Mouse (Mus musculus) mouse trophoblast stem cell (cell line): ENCODE measurements around the gene Cryzl1.

ENCODE experiments used
- in situ Hi-C, 2 experiments: fragments of 300-500 bp; cut with MseI, MboI; formaldehyde crosslinking; loops; 2 replicates in 1 of 2; 3 replicates in 1 of 2; pipeline ENCODE4 v1.15.1; 2025

Cryzl1 gene

GRCm38 (mm10) chr16:91688619-91689334, 40.0 kb downstream of the Cryzl1 start, which contains the start of gene Donson:
Gene Donson, minus strand, starts transcription at chr16:91688770.
- in situ Hi-C loops: no loop called here

GRCm38 (mm10) chr16:91688023-91688618, 40.7 kb downstream of the Cryzl1 start:
- in situ Hi-C loops: no loop called here

GRCm38 (mm10) chr16:91686369-91686768, 42.4 kb downstream of the Cryzl1 start:
- in situ Hi-C loops: no loop called here

- in situ Hi-C loops: no loop called here
Measured at GRCm38 (mm10) chr16:91685526-91685925, 43.2 kb downstream of the Cryzl1 start.

GRCm38 (mm10) chr16:91680656-91681055, 48.1 kb downstream of the Cryzl1 start:
- in situ Hi-C loops: no loop called here

GRCm38 (mm10) chr16:91678147-91678911, 50.4 kb downstream of the Cryzl1 start:
- in situ Hi-C loops: no loop called here

GRCm38 (mm10) chr16:91674500-91674899, 54.3 kb downstream of the Cryzl1 start:
- in situ Hi-C loops: no loop called here

- in situ Hi-C loops: no loop called here
Measured at GRCm38 (mm10) chr16:91663795-91664194, 65.0 kb downstream of the Cryzl1 start.

GRCm38 (mm10) chr16:91662336-91662735, 66.4 kb downstream of the Cryzl1 start:
- in situ Hi-C loops: no loop called here

GRCm38 (mm10) chr16:91661397-91661796, 67.4 kb downstream of the Cryzl1 start:
- in situ Hi-C loops: no loop called here

GRCm38 (mm10) chr16:91659798-91660197, 69.0 kb downstream of the Cryzl1 start:
- in situ Hi-C loops: no loop called here

GRCm38 (mm10) chr16:91658471-91658870, 70.3 kb downstream of the Cryzl1 start:
- in situ Hi-C loops: no loop called here

GRCm38 (mm10) chr16:91657285-91657684, 71.5 kb downstream of the Cryzl1 start:
- in situ Hi-C loops: no loop called here

GRCm38 (mm10) chr16:91655285-91655684, 73.5 kb downstream of the Cryzl1 start:
- in situ Hi-C loops: no loop called here

- in situ Hi-C loops: no loop called here
Measured at GRCm38 (mm10) chr16:91652191-91652590, 76.6 kb downstream of the Cryzl1 start.

GRCm38 (mm10) chr16:91649781-91650180, 79.0 kb downstream of the Cryzl1 start:
- in situ Hi-C loops: no loop called here

GRCm38 (mm10) chr16:91649246-91649645, 79.5 kb downstream of the Cryzl1 start:
- in situ Hi-C loops: no loop called here

- in situ Hi-C loops: no loop called here
Measured at GRCm38 (mm10) chr16:91648220-91648550, 80.6 kb downstream of the Cryzl1 start.

- in situ Hi-C loops: no loop called here
Measured at GRCm38 (mm10) chr16:91647461-91648219, 81.1 kb downstream of the Cryzl1 start, which contains the start of gene Son. Gene Son, plus strand, starts transcription at chr16:91647506.

GRCm38 (mm10) chr16:91646681-91647419, 81.9 kb downstream of the Cryzl1 start, which contains the start of gene Gart:
Gene Gart, minus strand, starts transcription at chr16:91646952.
- in situ Hi-C loops: no loop called here

GRCm38 (mm10) chr16:91645995-91646602, 82.7 kb downstream of the Cryzl1 start:
- in situ Hi-C loops: no loop called here
